Mouse (Mus musculus): ENCODE results near the gene Fam222b.
"Not testable (repeated sequence)": the region's sequence is repeated elsewhere in the genome, so short reads cannot be mapped to it uniquely, and the experiment has no call there.

The Fam222b gene

GRCm38 (mm10) chr11:78094504-78095143, at the start of gene Fam222b:
TSS of gene Fam222b (plus strand) at chr11:78094660.
- DNase-seq (ENCODE audit: low spot score): peak; percentile 86

GRCm38 (mm10) chr11:78044758-78045251, 49.7 kb upstream of the Fam222b start:
- DNase-seq (ENCODE audit: low spot score): peak; percentile 50

GRCm38 (mm10) chr11:78048637-78049036, 45.8 kb upstream of the Fam222b start:
- not testable (repeated sequence) for DNase-seq (ENCODE audit: low spot score)

GRCm38 (mm10) chr11:78053078-78053477, 41.4 kb upstream of the Fam222b start:
- no peak for DNase-seq (ENCODE audit: low spot score)

- no peak for DNase-seq (ENCODE audit: low spot score)
Measured at GRCm38 (mm10) chr11:78056946-78057345, 37.5 kb upstream of the Fam222b start.

GRCm38 (mm10) chr11:78059833-78060757, 34.4 kb upstream of the Fam222b start:
- peak; percentile 70 for DNase-seq (ENCODE audit: low spot score)

GRCm38 (mm10) chr11:78062563-78062962, 31.9 kb upstream of the Fam222b start:
- no peak for DNase-seq (ENCODE audit: low spot score)

GRCm38 (mm10) chr11:78065906-78066305, 28.6 kb upstream of the Fam222b start:
- no peak for DNase-seq (ENCODE audit: low spot score)

- DNase-seq (ENCODE audit: low spot score): no peak
Measured at GRCm38 (mm10) chr11:78066641-78067040, 27.8 kb upstream of the Fam222b start.

GRCm38 (mm10) chr11:78067566-78067965, 26.9 kb upstream of the Fam222b start:
- no peak for DNase-seq (ENCODE audit: low spot score)

GRCm38 (mm10) chr11:78069130-78069529, 25.3 kb upstream of the Fam222b start:
- DNase-seq (ENCODE audit: low spot score): no peak

- no peak for DNase-seq (ENCODE audit: low spot score)
Measured at GRCm38 (mm10) chr11:78069646-78070045, 24.8 kb upstream of the Fam222b start.

- no peak for DNase-seq (ENCODE audit: low spot score)
Measured at GRCm38 (mm10) chr11:78071938-78072337, 22.5 kb upstream of the Fam222b start.

GRCm38 (mm10) chr11:78072425-78073130, 21.9 kb upstream of the Fam222b start:
- no peak for DNase-seq (ENCODE audit: low spot score)

- DNase-seq (ENCODE audit: low spot score): no peak
Measured at GRCm38 (mm10) chr11:78073577-78074276, 20.7 kb upstream of the Fam222b start.

GRCm38 (mm10) chr11:78074277-78074652, 20.2 kb upstream of the Fam222b start:
- no peak for DNase-seq (ENCODE audit: low spot score)

GRCm38 (mm10) chr11:78074666-78075065, 19.8 kb upstream of the Fam222b start:
- DNase-seq (ENCODE audit: low spot score): no peak

- DNase-seq (ENCODE audit: low spot score): peak; percentile 71
Measured at GRCm38 (mm10) chr11:78079961-78080921, 14.2 kb upstream of the Fam222b start, which contains the start of gene Eral1. TSS of gene Eral1 (minus strand) at chr11:78080383.

GRCm38 (mm10) chr11:78083595-78083994, 10.9 kb upstream of the Fam222b start:
- DNase-seq (ENCODE audit: low spot score): no peak

- DNase-seq (ENCODE audit: low spot score): no peak
Measured at GRCm38 (mm10) chr11:78086925-78087479, 7.5 kb upstream of the Fam222b start.
